Mouse (Mus musculus): Measurements from ENCODE around the gene Efcab6. TPM values are rescaled to one million over a fixed set of nuclear protein-coding genes. Genes with fewer than 3 reads are reported as not detected.

The Efcab6 gene
- polyA plus RNA-seq, 1 experiment, result not detected

DNA sequence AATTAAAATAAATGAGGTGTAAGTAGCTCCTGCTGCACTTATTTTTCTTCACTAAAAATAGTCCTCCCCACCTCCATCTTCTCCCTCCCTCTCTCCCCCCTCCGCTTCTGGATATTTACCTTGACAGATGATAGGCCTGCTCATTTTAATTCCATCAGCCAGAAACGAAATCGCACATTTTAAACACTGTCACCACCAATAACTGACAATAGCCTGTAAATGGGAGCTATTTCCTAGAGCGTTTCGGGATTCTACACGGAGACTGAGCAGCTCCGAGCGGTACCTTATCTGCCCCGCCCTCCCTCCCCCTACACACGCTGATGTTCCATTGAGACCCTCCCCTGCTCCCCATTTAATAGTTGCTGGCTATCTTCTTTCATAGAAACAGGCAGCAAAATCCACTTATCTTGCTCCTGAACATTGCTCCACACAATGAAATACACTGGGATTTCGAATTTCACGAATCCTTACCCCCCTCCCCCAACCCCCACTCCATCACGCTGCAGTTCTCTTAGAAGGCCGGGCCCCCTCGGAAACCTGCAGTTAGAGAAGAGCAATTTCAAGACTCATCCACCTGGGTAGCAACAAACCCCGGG, 4.4 kb upstream of the Efcab6 start:
- Histone ChIP-seq H3K27me3 (replicated peaks) (peaks cover 83% of the 10 kb centered on the region), H3K9me3 (peaks cover 18% of the 10 kb centered on the region)

GRCm38 (mm10) chr15:84065701-84066100, 522 bp upstream of the Efcab6 start:
- Histone ChIP-seq H3K4me3 (replicated peaks) (no peak overlapping the region), H3K4me1 (peaks cover 7% of the 10 kb centered on the region), H3K27me3 (replicated peaks) (peaks cover 55% of the 10 kb centered on the region), H3K36me3 (replicated peaks; ENCODE audit: low read length) (no peaks in the 10 kb centered on the region), H3K9me3 (peaks cover 37% of the 10 kb centered on the region)
- TF ChIP-seq FLI1 (IDR thresholded peaks at IDR 0.05; ENCODE audit: low read length) (no peak), GATA1 (IDR thresholded peaks at IDR 0.05; ENCODE audit: borderline replicate concordance, low read length) (no peak)

More for the DNA sequence above, 4.4 kb upstream of the Efcab6 start:
- no peak overlapping the region for H3K4me3 ChIP-seq (replicated peaks)
- no peaks in the 10 kb centered on the region for H3K36me3 ChIP-seq (replicated peaks; ENCODE audit: low read length)
- peaks cover 11% of the 10 kb centered on the region for H3K4me1 ChIP-seq
- no peak for TF ChIP-seq FLI1 (IDR thresholded peaks at IDR 0.05; ENCODE audit: low read length)
- TF ChIP-seq GATA1 (IDR thresholded peaks at IDR 0.05; ENCODE audit: borderline replicate concordance, low read length), result no peak

GRCm38 (mm10) chr15:84058841-84059240, 6.3 kb downstream of the Efcab6 start:
- Histone ChIP-seq H3K9me3 (peaks cover 16% of the 10 kb centered on the region), H3K4me3 (replicated peaks) (no peak overlapping the region), H3K4me1 (no peaks in the 10 kb centered on the region; the same call in 1 of the 2 replicates), H3K27me3 (replicated peaks) (peaks cover 16% of the 10 kb centered on the region), H3K36me3 (replicated peaks; ENCODE audit: low read length) (no peaks in the 10 kb centered on the region)
- TF ChIP-seq FLI1 (IDR thresholded peaks at IDR 0.05; ENCODE audit: low read length) (no peak), GATA1 (IDR thresholded peaks at IDR 0.05; ENCODE audit: borderline replicate concordance, low read length) (no peak)

DNA sequence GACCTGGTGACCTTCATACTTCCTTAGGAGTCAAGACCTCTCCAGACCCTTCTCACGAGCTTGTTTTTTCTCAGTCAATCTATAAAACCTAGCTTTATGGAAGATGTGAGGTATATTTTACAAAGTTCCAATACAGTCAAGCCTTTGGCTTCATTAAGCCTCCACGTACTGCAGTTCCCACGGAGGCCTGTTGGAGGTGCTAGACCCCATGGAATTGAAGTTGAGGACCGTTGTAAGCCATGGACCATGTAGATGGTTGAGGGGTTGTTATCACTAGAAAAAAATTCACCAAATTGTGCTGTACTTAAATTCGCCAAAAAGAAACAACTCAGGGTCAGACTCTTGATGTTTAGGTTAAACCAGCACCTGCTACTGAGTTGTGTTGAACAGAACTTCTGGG, 9.1 kb downstream of the Efcab6 start:
- no peaks in the 10 kb centered on the region; the same call in 1 of the 2 replicates for H3K4me1 ChIP-seq
- H3K4me3 ChIP-seq (replicated peaks), result no peak overlapping the region
- H3K36me3 ChIP-seq (replicated peaks; ENCODE audit: low read length), result no peaks in the 10 kb centered on the region
- H3K27me3 ChIP-seq (replicated peaks), result peaks cover 12% of the 10 kb centered on the region
- peaks cover 1% of the 10 kb centered on the region for H3K9me3 ChIP-seq
- TF ChIP-seq FLI1 (IDR thresholded peaks at IDR 0.05; ENCODE audit: low read length) (no peak), GATA1 (IDR thresholded peaks at IDR 0.05; ENCODE audit: borderline replicate concordance, low read length) (no peak)

- no peaks in the 10 kb centered on the region for H3K9me3 ChIP-seq
- H3K36me3 ChIP-seq (replicated peaks; ENCODE audit: low read length), result no peaks in the 10 kb centered on the region
- no peak for TF ChIP-seq FLI1 (IDR thresholded peaks at IDR 0.05; ENCODE audit: low read length)
- no peak for TF ChIP-seq GATA1 (IDR thresholded peaks at IDR 0.05; ENCODE audit: borderline replicate concordance, low read length)
- H3K4me1 ChIP-seq, result no peaks in the 10 kb centered on the region; the same call in 1 of the 2 replicates
- H3K4me3 ChIP-seq (replicated peaks), result no peak overlapping the region
- peaks cover 16% of the 10 kb centered on the region for H3K27me3 ChIP-seq (replicated peaks)
Measured at GRCm38 (mm10) chr15:84053859-84054258, 11.3 kb downstream of the Efcab6 start.

DNA sequence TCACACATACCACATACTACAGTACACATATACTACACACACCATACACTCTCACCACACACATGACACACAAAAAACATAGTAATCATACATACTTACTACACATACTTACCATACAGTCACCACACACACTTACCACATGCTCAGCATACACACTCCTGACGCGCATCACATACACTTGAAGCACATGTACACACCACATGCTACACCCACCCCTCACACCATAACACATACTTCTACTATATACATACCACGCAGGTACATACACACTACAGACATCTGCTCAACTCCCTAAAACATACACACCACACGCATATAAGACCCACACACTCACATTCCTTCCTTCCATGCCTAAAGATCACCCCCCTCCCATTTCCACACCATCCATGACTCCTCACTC, 11.9 kb downstream of the Efcab6 start:
- H3K4me3 ChIP-seq (replicated peaks), result no peak overlapping the region
- no peaks in the 10 kb centered on the region; the same call in 1 of the 2 replicates for H3K4me1 ChIP-seq
- TF ChIP-seq FLI1 (IDR thresholded peaks at IDR 0.05; ENCODE audit: low read length) (no peak), GATA1 (IDR thresholded peaks at IDR 0.05; ENCODE audit: borderline replicate concordance, low read length) (no peak)
- H3K36me3 ChIP-seq (replicated peaks; ENCODE audit: low read length), result no peaks in the 10 kb centered on the region
- H3K27me3 ChIP-seq (replicated peaks), result peaks cover 15% of the 10 kb centered on the region
- H3K9me3 ChIP-seq, result no peaks in the 10 kb centered on the region

GRCm38 (mm10) chr15:84052390-84052789, 12.8 kb downstream of the Efcab6 start:
- no peaks in the 10 kb centered on the region for H3K36me3 ChIP-seq (replicated peaks; ENCODE audit: low read length)
- TF ChIP-seq GATA1 (IDR thresholded peaks at IDR 0.05; ENCODE audit: borderline replicate concordance, low read length) (no peak), FLI1 (IDR thresholded peaks at IDR 0.05; ENCODE audit: low read length) (no peak)
- no peak overlapping the region for H3K4me3 ChIP-seq (replicated peaks)
- no peaks in the 10 kb centered on the region; the same call in 1 of the 2 replicates for H3K4me1 ChIP-seq
- H3K27me3 ChIP-seq (replicated peaks), result peaks cover 14% of the 10 kb centered on the region
- no peaks in the 10 kb centered on the region for H3K9me3 ChIP-seq

- TF ChIP-seq GATA1 (IDR thresholded peaks at IDR 0.05; ENCODE audit: borderline replicate concordance, low read length) (no peak), FLI1 (IDR thresholded peaks at IDR 0.05; ENCODE audit: low read length) (no peak)
- Histone ChIP-seq H3K9me3 (peaks cover 10% of the 10 kb centered on the region), H3K4me1 (no peaks in the 10 kb centered on the region; the same call in 1 of the 2 replicates)
Measured at GRCm38 (mm10) chr15:84049570-84049969, 15.6 kb downstream of the Efcab6 start.

GRCm38 (mm10) chr15:84045562-84045961, 19.6 kb downstream of the Efcab6 start:
- H3K27me3 ChIP-seq (replicated peaks), result peaks cover 5% of the 10 kb centered on the region
- H3K36me3 ChIP-seq (replicated peaks; ENCODE audit: low read length), result no peaks in the 10 kb centered on the region
- H3K4me3 ChIP-seq (replicated peaks), result no peak overlapping the region
- TF ChIP-seq FLI1 (IDR thresholded peaks at IDR 0.05; ENCODE audit: low read length), result no peak
- no peak for TF ChIP-seq GATA1 (IDR thresholded peaks at IDR 0.05; ENCODE audit: borderline replicate concordance, low read length)
- H3K4me1 ChIP-seq, result no peaks in the 10 kb centered on the region
- H3K9me3 ChIP-seq, result peaks cover 10% of the 10 kb centered on the region

More at GRCm38 (mm10) chr15:84049570-84049969, 15.6 kb downstream of the Efcab6 start:
- H3K4me3 ChIP-seq (replicated peaks), result no peak overlapping the region
- peaks cover 8% of the 10 kb centered on the region for H3K27me3 ChIP-seq (replicated peaks)
- no peaks in the 10 kb centered on the region for H3K36me3 ChIP-seq (replicated peaks; ENCODE audit: low read length)

DNA sequence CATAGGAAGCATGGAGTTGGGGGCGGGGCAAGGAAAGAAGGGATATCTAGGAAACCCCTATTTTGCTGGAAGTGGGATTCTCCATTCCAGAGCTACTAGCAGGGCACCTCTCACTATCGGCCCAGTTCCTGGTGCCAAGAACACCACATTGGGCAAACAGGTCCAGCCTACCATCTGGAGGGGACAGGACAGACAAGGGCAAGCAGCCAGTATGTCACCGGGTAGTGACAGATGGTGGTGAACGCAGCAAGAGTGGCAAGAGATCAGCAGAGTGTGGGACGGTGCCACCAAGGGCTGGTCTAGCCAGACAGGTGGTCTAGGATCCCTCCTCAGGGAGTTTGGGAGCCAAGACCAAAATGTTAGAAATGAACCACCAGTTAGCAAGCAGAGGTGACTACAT, 28.1 kb downstream of the Efcab6 start:
- no peak overlapping the region for H3K4me3 ChIP-seq (replicated peaks)
- H3K27me3 ChIP-seq (replicated peaks), result peaks cover 4% of the 10 kb centered on the region
- H3K36me3 ChIP-seq (replicated peaks; ENCODE audit: low read length), result no peaks in the 10 kb centered on the region
- H3K4me1 ChIP-seq, result no peaks in the 10 kb centered on the region
- TF ChIP-seq FLI1 (IDR thresholded peaks at IDR 0.05; ENCODE audit: low read length) (no peak), GATA1 (IDR thresholded peaks at IDR 0.05; ENCODE audit: borderline replicate concordance, low read length) (no peak)
- H3K9me3 ChIP-seq, result no peaks in the 10 kb centered on the region

Data from megakaryocyte, embryonic 14.5 days (primary cell).